Mouse (Mus musculus): ENCODE data around the gene Rab3ip. TPM values are rescaled to one million over a fixed set of nuclear protein-coding genes. Genes with fewer than 3 reads are reported as not detected.
A peak's percentile ranks its signal among the peaks of the same experiment; 100 is the strongest.

The Rab3ip gene
- polyA plus RNA-seq, 1 experiment from 2014 or later = 9.8 TPM

GRCm38 (mm10) chr10:116957867-116958551, 7.4 kb upstream of the Rab3ip start:
- Histone ChIP-seq H3K9ac (no peak overlapping the region), H3K4me2 (no peak overlapping the region), H3K4me3 (replicated peaks) (no peak overlapping the region), H3K4me1 (replicated peaks) (no peaks in the 10 kb centered on the region), H3K27ac (no peak overlapping the region), H3K9me3 (replicated peaks) (no peaks in the 10 kb centered on the region), H3K36me3 (no peaks in the 10 kb centered on the region), H3K27me3 (no peaks in the 10 kb centered on the region)
- ATAC-seq (ENCODE audit: low read depth) (no peak), DNase-seq (no peak)
- WGBS (ENCODE audit: insufficient replicate concordance) = 31% methylated on average over 5 of the region's 5 CpGs

GRCm38 (mm10) chr10:116956483-116957158, 6.1 kb upstream of the Rab3ip start:
- H3K27me3 ChIP-seq = no peaks in the 10 kb centered on the region

GRCm38 (mm10) chr10:116955191-116955590, 4.6 kb upstream of the Rab3ip start:
- 84% methylated on average over 6 of the region's 6 CpGs for WGBS (ENCODE audit: insufficient replicate concordance)
- no peak for ATAC-seq (ENCODE audit: low read depth)
- no peak for DNase-seq

More at GRCm38 (mm10) chr10:116956483-116957158, 6.1 kb upstream of the Rab3ip start:
- Histone ChIP-seq H3K9ac (no peak overlapping the region), H3K4me2 (no peak overlapping the region), H3K4me1 (replicated peaks) (no peaks in the 10 kb centered on the region), H3K27ac (no peak overlapping the region), H3K36me3 (no peaks in the 10 kb centered on the region), H3K4me3 (replicated peaks) (no peak overlapping the region), H3K9me3 (replicated peaks) (no peaks in the 10 kb centered on the region)
- ATAC-seq (ENCODE audit: low read depth) (no peak), DNase-seq (no peak)
- WGBS (ENCODE audit: insufficient replicate concordance) = 84% methylated on average over 11 of the region's 11 CpGs

GRCm38 (mm10) chr10:116950886-116951285, 317 bp upstream of the Rab3ip start:
- no peaks in the 10 kb centered on the region for H3K27me3 ChIP-seq
- peaks cover 27% of the 10 kb centered on the region for H3K4me1 ChIP-seq (replicated peaks)
- no peaks in the 10 kb centered on the region for H3K36me3 ChIP-seq
- H3K27ac ChIP-seq = no peak overlapping the region
- ATAC-seq (ENCODE audit: low read depth) (no peak), DNase-seq (no peak)
- no peaks in the 10 kb centered on the region for H3K9me3 ChIP-seq (replicated peaks)
- peak overlapping the region; percentile 99 for H3K4me2 ChIP-seq
- WGBS (ENCODE audit: insufficient replicate concordance) = 18% methylated on average over 5 of the region's 5 CpGs
- peak overlapping the region; percentile 84 for H3K4me3 ChIP-seq (replicated peaks)
- H3K9ac ChIP-seq = peak overlapping the region; percentile 31; the same call in 1 of the 2 replicates

More at GRCm38 (mm10) chr10:116955191-116955590, 4.6 kb upstream of the Rab3ip start:
- Histone ChIP-seq H3K9me3 (replicated peaks) (no peaks in the 10 kb centered on the region), H3K4me1 (replicated peaks) (peaks cover 5% of the 10 kb centered on the region; the same call in 1 of the 2 replicates), H3K9ac (no peak overlapping the region), H3K27me3 (no peaks in the 10 kb centered on the region), H3K27ac (no peak overlapping the region), H3K36me3 (no peaks in the 10 kb centered on the region), H3K4me3 (replicated peaks) (no peak overlapping the region), H3K4me2 (no peak overlapping the region)

GRCm38 (mm10) chr10:116949111-116950008, 1.2 kb downstream of the Rab3ip start:
- Histone ChIP-seq H3K27me3 (no peaks in the 10 kb centered on the region), H3K4me2 (peak overlapping the region; percentile 99), H3K4me1 (replicated peaks) (peaks cover 31% of the 10 kb centered on the region), H3K4me3 (replicated peaks) (peak overlapping the region; percentile 84), H3K9ac (peak overlapping the region; percentile 91), H3K36me3 (no peaks in the 10 kb centered on the region), H3K27ac (peak overlapping the region; percentile 85), H3K9me3 (replicated peaks) (no peaks in the 10 kb centered on the region)
- peak; percentile 2; the same call in 1 of the 2 replicates for ATAC-seq (ENCODE audit: low read depth)
- 7% methylated on average over 44 of the region's 44 CpGs for WGBS (ENCODE audit: insufficient replicate concordance)
- no peak for DNase-seq

- no peaks in the 10 kb centered on the region for H3K36me3 ChIP-seq
- no peak overlapping the region for H3K27ac ChIP-seq
- H3K27me3 ChIP-seq = no peaks in the 10 kb centered on the region
- 83% methylated on average over 9 of the region's 9 CpGs for WGBS (ENCODE audit: insufficient replicate concordance)
- H3K4me3 ChIP-seq (replicated peaks) = peak overlapping the region; percentile 84; the same call in 1 of the 2 replicates
- H3K4me2 ChIP-seq = peak overlapping the region; percentile 99
- DNase-seq (no peak), ATAC-seq (ENCODE audit: low read depth) (no peak)
- no peaks in the 10 kb centered on the region for H3K9me3 ChIP-seq (replicated peaks)
- no peak overlapping the region for H3K9ac ChIP-seq
- H3K4me1 ChIP-seq (replicated peaks) = peaks cover 31% of the 10 kb centered on the region
These were observed 2.2 kb downstream of the Rab3ip start for GRCm38 (mm10) chr10:116948414-116948813.

- no peak overlapping the region for H3K9ac ChIP-seq
- 47% methylated on average over 10 of the region's 10 CpGs for WGBS (ENCODE audit: insufficient replicate concordance)
- no peak for DNase-seq
- peaks cover 8% of the 10 kb centered on the region for H3K36me3 ChIP-seq
- H3K4me1 ChIP-seq (replicated peaks) = peaks cover 26% of the 10 kb centered on the region
- no peak overlapping the region for H3K4me2 ChIP-seq
- H3K9me3 ChIP-seq (replicated peaks) = no peaks in the 10 kb centered on the region
- H3K27me3 ChIP-seq = no peaks in the 10 kb centered on the region
- no peak for ATAC-seq (ENCODE audit: low read depth)
- H3K4me3 ChIP-seq (replicated peaks) = no peak overlapping the region
- no peak overlapping the region for H3K27ac ChIP-seq
These were observed 5.6 kb downstream of the Rab3ip start for GRCm38 (mm10) chr10:116944940-116945339.

GRCm38 (mm10) chr10:116944144-116944543, 6.4 kb downstream of the Rab3ip start:
- H3K9ac ChIP-seq = no peak overlapping the region
- H3K4me1 ChIP-seq (replicated peaks) = peaks cover 19% of the 10 kb centered on the region
- WGBS (ENCODE audit: insufficient replicate concordance) = 53% methylated on average over 3 of the region's 3 CpGs
- H3K9me3 ChIP-seq (replicated peaks) = no peaks in the 10 kb centered on the region
- peaks cover 8% of the 10 kb centered on the region for H3K36me3 ChIP-seq
- no peak overlapping the region for H3K4me3 ChIP-seq (replicated peaks)
- ATAC-seq (ENCODE audit: low read depth) (no peak), DNase-seq (no peak)
- no peak overlapping the region for H3K4me2 ChIP-seq
- H3K27ac ChIP-seq = no peak overlapping the region
- no peaks in the 10 kb centered on the region for H3K27me3 ChIP-seq

- no peak overlapping the region for H3K4me2 ChIP-seq
- H3K4me1 ChIP-seq (replicated peaks) = peaks cover 8% of the 10 kb centered on the region; the same call in 1 of the 2 replicates
- DNase-seq (peak; percentile 11), ATAC-seq (ENCODE audit: low read depth) (no peak)
- H3K9me3 ChIP-seq (replicated peaks) = no peaks in the 10 kb centered on the region
- 79% methylated on average over 6 of the region's 6 CpGs for WGBS (ENCODE audit: insufficient replicate concordance)
- peaks cover 20% of the 10 kb centered on the region for H3K36me3 ChIP-seq
- no peak overlapping the region for H3K4me3 ChIP-seq (replicated peaks)
- no peaks in the 10 kb centered on the region for H3K27me3 ChIP-seq
- no peak overlapping the region for H3K27ac ChIP-seq
- H3K9ac ChIP-seq = no peak overlapping the region
These were observed 7.5 kb downstream of the Rab3ip start for GRCm38 (mm10) chr10:116943025-116943424.

GRCm38 (mm10) chr10:116935028-116935427, 15.5 kb downstream of the Rab3ip start:
- Histone ChIP-seq H3K36me3 (peaks cover 33% of the 10 kb centered on the region), H3K9me3 (replicated peaks) (no peaks in the 10 kb centered on the region), H3K4me2 (no peak overlapping the region), H3K27me3 (no peaks in the 10 kb centered on the region), H3K4me1 (replicated peaks) (peaks cover 4% of the 10 kb centered on the region; the same call in 1 of the 2 replicates), H3K4me3 (replicated peaks) (no peak overlapping the region), H3K27ac (no peak overlapping the region), H3K9ac (no peak overlapping the region)
- ATAC-seq (ENCODE audit: low read depth) (no peak), DNase-seq (no peak)
- WGBS (ENCODE audit: insufficient replicate concordance) = 69% methylated on average over 12 of the region's 12 CpGs

- H3K4me1 ChIP-seq (replicated peaks) = peaks cover 4% of the 10 kb centered on the region; the same call in 1 of the 2 replicates
- no peak for ATAC-seq (ENCODE audit: low read depth)
- no peak overlapping the region for H3K4me2 ChIP-seq
- DNase-seq = no peak
- no peaks in the 10 kb centered on the region for H3K9me3 ChIP-seq (replicated peaks)
- H3K27me3 ChIP-seq = no peaks in the 10 kb centered on the region
- peaks cover 29% of the 10 kb centered on the region for H3K36me3 ChIP-seq
- H3K9ac ChIP-seq = no peak overlapping the region
- WGBS (ENCODE audit: insufficient replicate concordance) = 81% methylated on average over 7 of the region's 7 CpGs
- no peak overlapping the region for H3K27ac ChIP-seq
- H3K4me3 ChIP-seq (replicated peaks) = no peak overlapping the region
These were observed 16.8 kb downstream of the Rab3ip start for GRCm38 (mm10) chr10:116933794-116934193.

All from liver, embryonic 13.5 days (tissue).